Mouse (Mus musculus) 3T3-L1 (cell line): Measurements from ENCODE around the gene Olfr1428.
"Not testable (repeated sequence)": the region's sequence is repeated elsewhere in the genome, so short reads cannot be mapped to it uniquely, and the experiment has no call there.

Source experiments
- DNase-seq: peaks from one replicate; pipeline ENCODE4 v3.0.0-alpha.2; 2015; ENCODE audit warnings: low read depth, low spot score

The Olfr1428 gene

DNA sequence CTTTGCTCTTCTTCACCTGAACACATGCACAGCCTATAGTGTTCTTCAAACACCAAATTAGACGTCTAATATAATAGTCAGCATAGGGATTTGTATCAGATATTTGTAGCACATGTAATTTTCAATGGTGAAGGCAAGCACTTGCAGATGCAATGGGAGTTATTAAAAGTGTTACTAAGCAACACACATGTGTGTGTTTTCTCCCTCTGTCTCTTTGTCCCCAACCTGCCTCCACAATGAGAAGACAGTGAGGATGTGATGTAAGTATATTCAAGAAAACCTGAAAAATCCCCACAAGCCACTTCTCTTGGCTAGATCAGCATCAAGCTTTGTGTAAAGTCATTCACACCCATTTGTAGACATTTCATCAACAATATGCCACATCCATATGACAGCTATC, at the start of gene Olfr1428:
TSS of gene Olfr1428 (minus strand) at position 101 of the 400 bp plus-strand sequence.
- no peak for DNase-seq

DNA sequence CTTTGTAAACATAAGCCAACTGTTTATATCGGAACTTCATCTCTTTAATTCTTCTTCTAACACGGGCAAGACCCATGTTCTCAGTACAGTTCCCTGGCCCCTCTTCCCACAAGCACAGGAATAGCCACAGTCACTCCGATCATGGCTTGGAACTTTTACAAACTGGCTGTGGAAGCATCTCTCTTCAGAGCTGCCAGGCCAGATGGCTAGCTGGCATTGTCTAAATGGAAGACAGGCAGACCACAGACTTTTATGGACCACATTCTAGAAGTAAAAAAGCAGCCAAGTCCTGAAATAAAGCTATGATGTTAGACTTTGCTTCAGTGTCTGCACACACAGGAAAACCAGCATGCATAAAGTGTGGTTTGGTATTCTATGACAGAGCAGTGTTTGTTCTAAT, 29.8 kb upstream of the Olfr1428 start:
- no peak for DNase-seq

DNA sequence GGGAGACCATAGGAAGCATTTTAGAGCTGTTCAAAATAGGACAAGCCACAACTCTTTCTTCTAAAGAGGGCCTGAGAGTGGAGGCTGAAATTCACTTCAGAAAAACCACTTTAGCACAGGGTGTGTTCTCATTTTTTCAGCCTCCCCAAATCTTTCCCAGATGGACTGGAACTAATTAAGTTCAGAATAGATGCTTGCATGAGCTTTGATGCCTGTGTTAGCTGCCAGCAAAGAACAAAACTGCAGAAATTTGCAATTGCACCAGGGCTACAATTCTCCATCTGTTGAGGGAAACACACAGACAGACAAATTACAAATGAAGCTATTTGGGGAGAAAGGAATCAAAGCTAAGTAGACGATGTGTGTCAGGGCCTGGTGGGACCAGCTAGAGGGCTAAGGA, 27.7 kb upstream of the Olfr1428 start:
- DNase-seq = no peak

DNA sequence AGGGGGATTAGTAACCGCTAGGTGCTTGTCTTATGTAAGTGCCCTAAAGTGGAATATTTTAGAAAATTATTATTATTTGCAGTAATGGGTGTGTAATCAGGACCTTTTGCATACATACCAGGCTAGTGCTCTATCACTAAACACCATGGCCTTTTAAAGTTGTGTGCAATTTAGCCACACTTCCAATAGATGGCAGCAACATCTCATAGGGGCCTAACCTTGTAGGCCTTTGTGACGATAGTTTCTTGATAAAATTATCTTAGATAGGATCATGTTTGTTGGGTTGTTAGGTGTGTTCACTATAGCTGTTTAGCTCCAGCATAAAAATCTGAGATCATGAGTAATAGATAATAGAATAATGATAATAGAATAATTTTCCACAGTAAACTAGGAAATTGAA, 18.6 kb upstream of the Olfr1428 start:
- peak; percentile 75 for DNase-seq

DNA sequence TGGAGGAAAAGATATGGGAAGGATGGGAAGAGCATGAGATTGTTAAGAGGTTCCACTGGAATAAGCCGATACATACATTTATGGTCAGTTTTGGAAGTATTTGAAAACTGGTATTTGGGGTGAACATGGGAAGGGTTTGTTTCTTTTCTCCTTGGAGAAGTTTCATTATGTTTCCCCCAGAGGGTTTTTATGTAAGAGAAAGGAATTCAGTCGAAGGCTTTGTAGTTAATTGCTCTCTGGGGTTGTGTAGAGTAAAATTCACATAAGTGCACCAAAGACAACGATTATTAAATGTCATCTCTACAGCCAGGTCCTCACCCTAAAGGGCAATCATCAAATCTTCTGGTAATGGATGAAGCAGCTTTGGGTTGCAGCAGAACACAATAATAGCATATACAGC, 7.4 kb upstream of the Olfr1428 start, which contains the start of gene Olfr76:
TSS of gene Olfr76 (minus strand) at position 101 of the 400 bp plus-strand sequence.
- no peak for DNase-seq

DNA sequence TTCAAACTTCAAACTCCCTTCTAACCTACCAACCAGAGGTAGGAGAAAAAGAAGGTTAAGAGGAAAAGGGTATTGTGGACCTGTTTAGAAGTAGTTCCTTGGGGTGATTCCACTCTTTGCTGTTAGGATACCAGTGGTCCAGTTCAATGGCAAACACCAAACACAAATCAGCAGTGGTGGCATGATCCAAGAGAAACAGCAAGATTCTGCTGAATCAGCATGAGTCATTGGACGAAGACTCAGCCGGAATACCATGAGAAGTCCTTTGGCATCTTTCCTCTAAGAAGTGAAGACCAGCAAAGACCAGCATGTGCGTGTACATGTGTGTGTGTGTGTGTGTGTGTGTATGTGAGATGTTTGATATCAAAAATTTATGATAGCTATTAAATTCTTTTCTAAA, 767 bp upstream of the Olfr1428 start:
- DNase-seq = peak; percentile 5

DNA sequence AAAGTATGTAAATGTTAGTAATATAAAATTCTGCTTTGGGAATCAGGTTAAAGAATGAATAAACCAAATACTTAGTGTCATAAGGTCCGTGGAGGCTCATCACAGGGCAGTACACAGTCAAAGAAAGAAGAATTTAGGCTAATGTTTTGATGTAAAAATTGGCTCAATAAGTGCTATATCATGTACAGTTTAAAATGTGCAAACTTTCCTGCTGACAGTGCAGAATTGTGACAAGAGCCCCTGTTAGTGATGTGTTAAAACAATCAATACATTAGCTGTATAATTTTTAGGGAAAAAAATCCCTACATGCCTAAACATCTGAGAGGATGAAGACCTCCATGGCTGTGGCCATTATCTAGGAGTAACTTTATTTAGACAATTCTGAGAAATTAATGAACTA, 1.9 kb downstream of the Olfr1428 start:
- DNase-seq = no peak

DNA sequence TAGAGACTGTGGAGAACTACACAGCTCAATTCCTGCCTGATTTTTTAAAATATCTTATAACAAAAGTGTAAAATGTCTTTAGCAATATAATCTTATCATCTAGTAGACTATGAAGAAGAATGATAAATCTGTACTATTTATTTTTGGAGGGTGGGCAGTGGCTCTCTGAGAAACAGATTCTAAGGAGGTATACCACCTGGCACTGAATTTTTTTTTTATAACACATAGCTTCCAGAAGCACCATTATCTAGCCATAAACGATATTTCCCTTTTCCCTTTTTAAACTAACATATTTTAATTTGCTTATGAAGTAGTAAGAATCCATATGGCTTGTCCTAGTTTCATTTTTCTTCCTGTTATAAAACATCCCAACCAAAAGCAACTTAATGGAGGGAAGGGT, 11.2 kb downstream of the Olfr1428 start:
- DNase-seq = no peak

DNA sequence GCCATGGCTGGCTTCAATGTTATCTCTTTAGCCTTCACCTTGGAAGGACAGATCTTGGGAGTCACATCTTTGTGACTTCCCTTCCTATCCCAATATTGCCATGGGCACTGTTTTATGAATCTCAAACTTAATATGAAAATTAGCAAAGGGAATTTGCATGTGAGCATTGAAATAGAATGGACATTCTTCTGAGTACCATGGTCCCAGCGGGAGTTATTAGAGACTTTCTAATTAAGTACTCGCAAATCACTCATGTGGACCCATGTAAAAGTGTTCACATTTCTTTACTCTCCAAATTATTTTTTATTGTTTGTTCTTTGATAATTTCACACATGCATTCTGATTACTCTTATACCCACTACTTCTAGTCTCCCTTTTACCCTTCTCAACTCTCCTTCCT, 12.5 kb downstream of the Olfr1428 start, which contains the start of gene Olfr1427:
TSS of gene Olfr1427 (minus strand) at position 101 of the 400 bp plus-strand sequence.
- DNase-seq = no peak

DNA sequence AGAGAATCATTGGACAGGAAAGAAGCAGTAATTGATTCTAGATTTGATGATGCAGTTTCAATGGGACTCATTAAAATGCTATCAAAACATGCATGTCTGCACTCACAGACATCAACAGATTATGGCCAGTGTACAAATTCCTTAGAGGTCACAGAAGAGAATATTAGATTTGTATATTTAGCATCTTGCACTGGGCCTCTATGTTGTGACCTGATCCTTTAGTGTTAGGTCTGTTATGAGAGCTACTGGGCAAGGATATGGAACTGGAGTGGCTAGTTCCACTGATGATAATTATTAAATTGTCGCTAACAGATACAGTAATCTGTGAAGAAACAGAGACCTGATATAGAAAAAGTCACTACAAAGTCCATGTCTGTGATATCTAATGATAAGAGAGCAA, 23.8 kb downstream of the Olfr1428 start, which contains the start of gene Olfr1426:
TSS of gene Olfr1426 (minus strand) at position 101 of the 400 bp plus-strand sequence.
- no peak for DNase-seq

DNA sequence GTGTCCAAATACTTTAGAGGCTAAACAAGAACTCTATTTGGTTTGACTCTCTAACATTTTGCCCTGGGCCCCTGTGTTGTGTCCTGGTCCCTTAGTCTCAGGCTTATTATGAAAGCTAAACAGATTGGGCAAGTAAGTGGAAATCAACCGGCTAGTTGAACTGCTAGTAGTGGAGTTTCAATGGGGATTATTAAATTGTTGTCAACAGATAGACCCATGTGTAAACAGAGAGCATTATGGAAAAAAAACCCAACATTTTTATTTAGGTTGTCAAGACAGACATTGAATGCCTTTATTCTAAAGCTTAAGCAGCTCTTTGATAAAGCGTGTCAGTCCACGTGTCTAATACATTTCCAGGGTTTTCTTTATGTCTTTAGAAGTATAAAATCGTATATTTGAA, 38.1 kb downstream of the Olfr1428 start, which contains the start of gene Olfr1425:
TSS of gene Olfr1425 (minus strand) at position 101 of the 400 bp plus-strand sequence.
- DNase-seq = not testable (repeated sequence)

DNA sequence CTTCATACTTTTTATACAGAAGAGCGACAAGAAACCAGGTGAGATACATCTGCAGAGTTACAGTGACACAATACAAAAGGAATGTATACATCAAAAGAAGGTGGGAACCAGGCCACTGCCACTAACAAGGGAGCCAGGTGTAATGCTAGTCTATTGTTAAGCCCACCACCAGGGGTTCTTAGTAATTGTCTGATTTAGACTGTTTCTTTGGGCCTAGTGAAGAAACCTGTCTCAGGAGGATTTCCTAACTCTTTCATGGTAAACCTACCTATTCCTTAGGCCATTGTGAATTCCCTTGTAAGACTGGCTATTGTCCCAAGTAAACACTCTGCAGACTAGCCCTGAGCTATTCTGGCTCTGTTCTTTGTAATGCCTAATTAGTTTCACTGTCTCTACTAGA, 46.2 kb downstream of the Olfr1428 start:
- DNase-seq = not testable (repeated sequence)

DNA sequence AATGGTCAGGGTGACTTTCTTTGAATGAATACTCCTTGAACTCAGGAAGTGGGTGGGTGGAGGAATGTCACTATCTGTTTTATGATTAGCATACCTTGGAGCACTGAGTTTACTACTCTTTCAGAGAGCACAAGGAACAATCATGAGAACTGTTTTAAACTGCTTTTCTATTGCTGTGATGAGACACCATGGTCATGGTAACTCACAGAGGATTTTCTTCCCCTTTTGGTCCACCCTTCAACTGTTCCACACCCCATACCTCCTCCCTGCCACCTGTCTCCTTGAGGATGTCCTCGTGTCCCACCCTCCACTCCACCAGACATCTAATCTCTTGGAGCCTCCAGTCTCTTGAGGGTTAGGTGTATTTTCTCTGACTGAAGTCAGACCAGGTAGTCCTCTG, 47.9 kb downstream of the Olfr1428 start:
- DNase-seq = not testable (repeated sequence)

DNA sequence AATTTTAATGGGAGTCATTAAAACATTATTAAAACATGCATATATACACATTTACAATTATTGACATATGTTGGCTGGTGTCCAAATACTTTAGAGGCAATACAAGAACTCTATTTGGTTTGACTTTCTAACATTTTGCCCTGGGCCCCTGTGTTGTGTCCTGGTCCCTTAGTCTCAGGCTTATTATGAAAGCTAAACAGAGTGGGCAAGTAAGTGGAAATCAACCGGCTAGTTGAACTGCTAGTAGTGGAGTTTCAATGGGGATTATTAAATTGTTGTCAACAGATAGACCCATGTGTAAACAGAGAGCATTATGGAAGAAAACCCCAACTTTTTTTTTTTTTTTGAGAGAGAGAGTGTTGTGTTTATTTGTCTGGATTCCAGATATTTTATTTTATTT, 53.1 kb downstream of the Olfr1428 start, which contains the start of gene Olfr1424:
TSS of gene Olfr1424 (minus strand) at position 101 of the 400 bp plus-strand sequence.
- not testable (repeated sequence) for DNase-seq
